Mouse (Mus musculus): ENCODE data around the gene Chchd6.

- peak; percentile 95 for TF ChIP-seq CTCF (IDR thresholded peaks at IDR 0.05)
- TF ChIP-seq EP300 (IDR thresholded peaks at IDR 0.05; ENCODE audit: insufficient read depth, low read depth, low read length), result peak; percentile 70; the same call in 1 of the 2 replicates
- no peak for TF ChIP-seq POLR2A (IDR thresholded peaks at IDR 0.05; ENCODE audit: insufficient read depth, low read depth, low read length)
Measured at GRCm38 (mm10) chr6:89631809-89632562, 36.5 kb upstream of the Chchd6 start.

Data from heart, adult 2 months (tissue).